Mouse (Mus musculus) monocyte, adult 5-6 weeks (primary cell): Measurements from ENCODE around the gene Gm8882. TPM values are rescaled to one million over a fixed set of nuclear protein-coding genes. Genes with fewer than 3 reads are reported as not detected.
"Not testable (repeated sequence)": the region's sequence is repeated elsewhere in the genome, so short reads cannot be mapped to it uniquely, and the experiment has no call there.

Source experiments
- ATAC-seq: fragments of 153-309, 156-312 bp; replicated peaks from 2 replicates; pipeline ENCODE4 v1.8.0; 2017; ENCODE audit warnings: mild to moderate bottlenecking; ENCODE audit not compliant: low TSS enrichment, insufficient number of reproducible peaks, severe bottlenecking, poor library complexity, low FRiP score
- total RNA-seq: library from RNA; stranded (forward); fragments of 200-1000, 200-491, 200-594 nt; gene quantifications from 3 replicates; pipeline ENCODE4 v1.2.3, GENCODE M21; 2017

The Gm8882 gene
- total RNA-seq = not detected in 3 replicates

DNA sequence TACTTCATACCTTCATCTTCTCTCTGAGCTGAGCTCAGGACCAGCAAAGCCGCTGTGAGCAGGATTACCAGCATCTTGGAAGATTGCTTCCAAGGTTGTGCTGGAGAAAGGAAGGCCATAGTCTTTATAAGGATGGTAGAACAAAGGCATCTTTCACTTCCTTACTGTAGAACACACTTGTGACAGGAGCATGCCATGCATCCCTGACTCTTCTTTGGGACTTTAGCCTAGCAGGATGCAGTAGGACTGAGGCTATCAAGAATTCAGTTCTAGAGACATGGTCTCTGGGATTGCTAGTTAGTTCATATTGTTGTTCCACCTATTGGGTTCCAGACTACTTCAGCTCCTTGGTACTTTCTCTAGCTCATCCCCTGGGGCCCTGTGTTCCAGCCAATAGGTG, at the start of gene Gm8882:
Gene Gm8882 (minus strand): TSS at position 101 of the 400 bp plus-strand sequence.
- not testable (repeated sequence) for ATAC-seq

DNA sequence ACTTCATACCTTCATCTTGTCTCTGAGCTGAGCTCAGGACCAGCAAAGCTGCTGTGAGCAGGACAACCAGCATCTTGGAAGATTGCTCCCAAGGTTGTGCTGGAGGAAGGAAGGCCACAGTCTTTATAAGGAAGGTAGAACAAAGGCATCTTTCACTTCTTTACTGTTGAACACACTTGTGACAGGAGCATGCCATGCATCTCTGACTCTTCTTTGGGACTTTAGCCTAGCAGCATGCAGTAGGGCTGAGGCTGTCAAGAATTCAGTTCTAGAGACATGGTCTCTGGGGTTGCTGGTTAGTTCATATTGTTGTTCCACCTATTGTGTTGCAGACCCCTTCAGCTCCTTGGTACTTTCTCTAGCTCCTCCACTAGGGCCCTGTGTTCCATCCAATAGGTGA, 49.3 kb downstream of the Gm8882 start, which contains the start of gene Prpmp5:
Gene Prpmp5 (minus strand): TSS at position 101 of the 400 bp plus-strand sequence.
- not testable (repeated sequence) for ATAC-seq

Other genes starting within 250 kb of the Gm8882 start
- gene Prb1, start 153.6 kb downstream of the Gm8882 start, total RNA-seq = not detected in 3 replicates
- gene Prpmp5, start 49.4 kb downstream of the Gm8882 start, total RNA-seq = not detected in 3 replicates
- gene Prh1, start 205.7 kb upstream of the Gm8882 start, total RNA-seq = not detected in 3 replicates
- not detected in 3 replicates for gene Prp2, start 231.8 kb upstream of the Gm8882 start, total RNA-seq